Mouse (Mus musculus) C2C12 (cell line): ENCODE measurements around the gene Hsh2d.

Experiments used
- CTCF ChIP-seq: IDR thresholded peaks from one replicate; pipeline ENCODE4 v1.5.1; 2011; ENCODE audit not compliant: control insufficient read depth, insufficient read depth, insufficient read length
- FOSL1 ChIP-seq: IDR thresholded peaks from one replicate; pipeline ENCODE4 v1.8.0; 2011; ENCODE audit warnings: mild to moderate bottlenecking, low read length; ENCODE audit not compliant: poor library complexity, insufficient read depth, severe bottlenecking
- MAX ChIP-seq: IDR thresholded peaks from one replicate; pipeline ENCODE4 v1.6.1; 2011; ENCODE audit warnings: mild to moderate bottlenecking, control low read depth

DNA sequence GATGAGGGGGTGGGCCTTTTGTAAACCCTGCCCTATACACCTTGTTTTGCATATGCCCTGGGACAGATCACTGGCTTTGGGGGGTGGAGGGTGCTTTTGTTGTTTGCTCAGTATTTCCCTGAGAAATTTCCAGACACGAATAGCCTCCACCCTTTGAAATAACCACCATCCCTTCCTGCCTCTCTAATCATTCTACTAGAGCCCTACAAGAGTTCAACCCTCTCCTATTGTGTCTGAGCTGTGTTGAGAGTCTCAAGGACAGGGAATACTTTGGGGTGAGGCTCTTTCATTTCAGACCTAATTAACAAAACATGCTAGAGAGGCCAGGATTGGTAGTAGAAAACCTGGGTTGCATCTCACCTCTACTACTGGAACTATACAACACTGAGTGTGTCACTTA is 40.4 kb upstream of the Hsh2d start:
- TF ChIP-seq CTCF (no peak), MAX (no peak), FOSL1 (no peak)
